Mouse (Mus musculus): Measurements from ENCODE around the gene Gjc2.

GRCm38 (mm10) chr11:59130782-59131181, 52.2 kb downstream of the Gjc2 start:
- no peak for TF ChIP-seq CTCF (IDR thresholded peaks at IDR 0.05; ENCODE audit: low read depth, low read length)
- no peak for TF ChIP-seq GATA2 (IDR thresholded peaks at IDR 0.05; ENCODE audit: borderline replicate concordance, low read depth, low read length)

All from G1E (cell line).